Mouse (Mus musculus) adrenal gland, adult 18-20 months (tissue): ENCODE results near the gene Fh1. TPM values are rescaled to one million over a fixed set of nuclear protein-coding genes. Genes with fewer than 3 reads are reported as not detected.

Experiments used
- DNase-seq, 2 experiments: peaks; one replicate each; pipeline ENCODE4 v3.0.0; 2021 to 2022; ENCODE audit warnings: low spot score in 2 of 2
- total RNA-seq, 2 experiments: library from RNA; stranded (reverse); gene quantifications; 1 replicate in 1 of 2; 2 replicates in 1 of 2; pipeline ENCODE4 v1.2.3; 2021

The Fh1 gene
- total RNA-seq, 2 experiments from 2014 or later = 199 to 338 TPM

- DNase-seq = no peak
Measured at GRCm38 (mm10) chr1:175554641-175555040, 70.8 kb downstream of the Fh1 start.

- no peak for DNase-seq
Measured at GRCm38 (mm10) chr1:175552474-175552873, 73.0 kb downstream of the Fh1 start.

GRCm38 (mm10) chr1:175550586-175550985, 74.8 kb downstream of the Fh1 start:
- DNase-seq = no peak

Other genes starting within 250 kb of the Fh1 start
- gene Rgs7, start 133.1 kb downstream of the Fh1 start, total RNA-seq = 10 to 100 TPM; 13.3 to 21.2 TPM
- under 1 TPM; 0.10 to 0.29 TPM for gene Kmo, start 5.3 kb downstream of the Fh1 start, total RNA-seq
- 10 to 100 TPM; 10.1 to 11.3 TPM for gene Opn3, start 67.1 kb upstream of the Fh1 start, total RNA-seq
- gene Chml, start 67.3 kb upstream of the Fh1 start, total RNA-seq = 1 to 10 TPM; 7.5 to 8.4 TPM
- gene Wdr64, start 73.0 kb upstream of the Fh1 start, total RNA-seq = not detected